Mouse (Mus musculus) regulatory T cell (primary cell): ENCODE measurements around the gene Naxe.

Source experiments
- in situ Hi-C: fragments of 300-600 bp; cut with MboI, MseI; formaldehyde crosslinking; loops from one replicate; pipeline ENCODE4 v1.15.1; 2025; ENCODE audit warnings: high pct_unique_total_duplicates

The Naxe gene

GRCm38 (mm10) chr3:88057902-88058696 lies at the start of gene Naxe:
Gene Naxe, minus strand, starts transcription at chr3:88058495.
- in situ Hi-C loops: no loop called here

- in situ Hi-C loops: no loop called here
These were observed 47.8 kb upstream of the Naxe start for GRCm38 (mm10) chr3:88106126-88106525.

GRCm38 (mm10) chr3:88102611-88103010 lies 44.3 kb upstream of the Naxe start:
- in situ Hi-C loops: no loop called here

- in situ Hi-C loops: no loop called here
These were observed 43.9 kb upstream of the Naxe start for GRCm38 (mm10) chr3:88102196-88102595.

- in situ Hi-C loops: no loop called here
These were observed 43.4 kb upstream of the Naxe start for GRCm38 (mm10) chr3:88101736-88102135.

- in situ Hi-C loops: no loop called here
These were observed 42.0 kb upstream of the Naxe start for GRCm38 (mm10) chr3:88100251-88100650.

GRCm38 (mm10) chr3:88097666-88098065 lies 39.4 kb upstream of the Naxe start:
- in situ Hi-C loops: no loop called here

GRCm38 (mm10) chr3:88094126-88094525 lies 35.8 kb upstream of the Naxe start:
- in situ Hi-C loops: loop anchor here (5.0 kb wide), 1 partner anchor 68 kb away; no protein-coding TSS in a partner anchor

GRCm38 (mm10) chr3:88090616-88091015 lies 32.3 kb upstream of the Naxe start:
- in situ Hi-C loops: loop anchor here (5.0 kb wide), 1 partner anchor 72 kb away; no protein-coding TSS in a partner anchor

- in situ Hi-C loops: loop anchor here (5.0 kb wide), 1 partner anchor 72 kb away; no protein-coding TSS in a partner anchor
These were observed 31.8 kb upstream of the Naxe start for GRCm38 (mm10) chr3:88090106-88090505.

GRCm38 (mm10) chr3:88087688-88088087 lies 29.4 kb upstream of the Naxe start:
- in situ Hi-C loops: no loop called here

GRCm38 (mm10) chr3:88085459-88085858 lies 27.2 kb upstream of the Naxe start:
- in situ Hi-C loops: no loop called here

GRCm38 (mm10) chr3:88084001-88084400 lies 25.7 kb upstream of the Naxe start:
- in situ Hi-C loops: no loop called here

GRCm38 (mm10) chr3:88082663-88083062 lies 24.4 kb upstream of the Naxe start:
- in situ Hi-C loops: no loop called here

GRCm38 (mm10) chr3:88082224-88082618 lies 23.9 kb upstream of the Naxe start:
- in situ Hi-C loops: no loop called here

GRCm38 (mm10) chr3:88081345-88082223 lies 23.3 kb upstream of the Naxe start, which contains the start of gene Iqgap3:
Gene Iqgap3, plus strand, starts transcription at chr3:88081971.
- in situ Hi-C loops: no loop called here

GRCm38 (mm10) chr3:88078204-88078603 lies 19.9 kb upstream of the Naxe start, which contains the start of gene Ttc24:
Gene Ttc24, minus strand, starts transcription at chr3:88078304.
- in situ Hi-C loops: no loop called here

GRCm38 (mm10) chr3:88077441-88077840 lies 19.1 kb upstream of the Naxe start:
- in situ Hi-C loops: no loop called here

- in situ Hi-C loops: loop anchor here (5.0 kb wide), 1 partner anchor 62 kb away; no protein-coding TSS in a partner anchor
These were observed 16.5 kb upstream of the Naxe start for GRCm38 (mm10) chr3:88074766-88075165.

- in situ Hi-C loops: loop anchor here (5.0 kb wide), 1 partner anchor 62 kb away; no protein-coding TSS in a partner anchor
These were observed 16.1 kb upstream of the Naxe start for GRCm38 (mm10) chr3:88074351-88074750.

- in situ Hi-C loops: loop anchor here (5.0 kb wide), 1 partner anchor 61 kb away; no protein-coding TSS in a partner anchor
These were observed 15.3 kb upstream of the Naxe start for GRCm38 (mm10) chr3:88073631-88074030.

GRCm38 (mm10) chr3:88071783-88072182 lies 13.5 kb upstream of the Naxe start:
- in situ Hi-C loops: loop anchor here (5.0 kb wide), 1 partner anchor 59 kb away; no protein-coding TSS in a partner anchor
